Mouse (Mus musculus): ENCODE measurements at regions not wholly inside any gene's neighbourhood (a gene's known extent, or its start where the extent isn't known, plus 50 kb on each side); places are given as distances from the start of the nearest gene placed in this dataset.

GRCm38 (mm10) chr4:34340057-34340456, 210.7 kb upstream of the Akirin2 start:
- TF ChIP-seq CTCF (conservative IDR thresholded peaks at IDR 0.05; ENCODE audit: insufficient read depth, insufficient read length, low read depth, low read length) = no peak
- no peak for TF ChIP-seq POLR2A (IDR thresholded peaks at IDR 0.05; ENCODE audit: low read depth, low read length)

Measured in kidney, adult 2 months (tissue).